In genomic region chr7:3645488-3646025, GRCm38 (mm10) we compare ENCODE assay signal across 7 mouse cellular contexts. TPM values are rescaled to one million over a fixed set of nuclear protein-coding genes. Genes with fewer than 3 reads are reported as not detected.
DNase-seq lines count a peak whose midpoint lies in the region; ATAC-seq and TF ChIP-seq lines count a peak whose summit lies in the region.

No protein-coding gene starts in this region.

- peak overlapping the region; percentile 99 for H3K4me3 ChIP-seq in lung, embryonic 14.5 days (ENCODE audit: low read depth, low read length)
- peak overlapping the region; percentile 87 for H3K4me3 ChIP-seq in embryonic facial prominence, embryonic 14.5 days (ENCODE audit: low read depth, low read length)
- H3K4me3 ChIP-seq in hindbrain, embryonic 12.5 days = peak overlapping the region; percentile 99
- H3K4me3 ChIP-seq in midbrain, embryonic 10.5 days = peak overlapping the region; percentile 100

- no peaks in the 10 kb centered on the region for H3K9me3 ChIP-seq in lung, embryonic 14.5 days (ENCODE audit: low read depth, low read length)
- H3K9me3 ChIP-seq in embryonic facial prominence, embryonic 14.5 days (ENCODE audit: control insufficient read depth, low read length) = no peaks in the 10 kb centered on the region
- H3K9me3 ChIP-seq in hindbrain, embryonic 12.5 days (replicated peaks) = no peaks in the 10 kb centered on the region
- H3K9me3 ChIP-seq in midbrain, embryonic 10.5 days (replicated peaks) = 0 out of 2 replicates have a peak, but pooled peaks cover 3% of the 10 kb centered on the region

- H3K36me3 ChIP-seq in lung, embryonic 14.5 days (ENCODE audit: insufficient read depth) = peaks cover 31% of the 10 kb centered on the region
- H3K36me3 ChIP-seq in embryonic facial prominence, embryonic 14.5 days (ENCODE audit: control insufficient read depth, insufficient read depth, low read length) = peaks cover 23% of the 10 kb centered on the region
- H3K36me3 ChIP-seq in hindbrain, embryonic 12.5 days = peaks cover 30% of the 10 kb centered on the region
- peaks cover 54% of the 10 kb centered on the region for H3K36me3 ChIP-seq in midbrain, embryonic 10.5 days

- H3K4me2 ChIP-seq in lung, embryonic 14.5 days = peak overlapping the region; percentile 83
- peak overlapping the region; percentile 78 for H3K4me2 ChIP-seq in embryonic facial prominence, embryonic 14.5 days (ENCODE audit: low read depth, low read length)
- peak overlapping the region; percentile 95 for H3K4me2 ChIP-seq in hindbrain, embryonic 12.5 days (replicated peaks)

- no peaks in the 10 kb centered on the region for H3K27me3 ChIP-seq in lung, embryonic 14.5 days (ENCODE audit: insufficient read depth, low read length)
- H3K27me3 ChIP-seq in embryonic facial prominence, embryonic 14.5 days (replicated peaks; ENCODE audit: control insufficient read depth, insufficient read depth, low read length) = no peaks in the 10 kb centered on the region
- H3K27me3 ChIP-seq in hindbrain, embryonic 12.5 days = no peaks in the 10 kb centered on the region
- H3K27me3 ChIP-seq in midbrain, embryonic 10.5 days (ENCODE audit: low read depth, poor library complexity, severe bottlenecking) = 0 out of 2 replicates have a peak, but pooled peaks cover 6% of the 10 kb centered on the region

- H3K4me1 ChIP-seq in lung, embryonic 14.5 days (ENCODE audit: insufficient read depth) = peaks cover 15% of the 10 kb centered on the region
- peaks cover 23% of the 10 kb centered on the region for H3K4me1 ChIP-seq in embryonic facial prominence, embryonic 14.5 days (ENCODE audit: control insufficient read depth, insufficient read depth, low read length)
- peaks cover 35% of the 10 kb centered on the region for H3K4me1 ChIP-seq in hindbrain, embryonic 12.5 days
- H3K4me1 ChIP-seq in midbrain, embryonic 10.5 days = peaks cover 40% of the 10 kb centered on the region

- ATAC-seq in lung, embryonic 14.5 days (ENCODE audit: insufficient read depth) = peak; percentile 1; the same call in 1 of the 2 replicates
- ATAC-seq in embryonic facial prominence, embryonic 14.5 days (ENCODE audit: low read depth) = peak; percentile 2; the same call in 1 of the 2 replicates
- ATAC-seq in hindbrain, embryonic 12.5 days (ENCODE audit: low FRiP score) = peak; percentile 2; the same call in 1 of the 2 replicates

- H3K27ac ChIP-seq in lung, embryonic 14.5 days (ENCODE audit: low read depth) = peak overlapping the region; percentile 99
- H3K27ac ChIP-seq in embryonic facial prominence, embryonic 14.5 days (replicated peaks; ENCODE audit: low read depth, low read length) = peak overlapping the region; percentile 99
- H3K27ac ChIP-seq in hindbrain, embryonic 12.5 days = peak overlapping the region; percentile 97
- peak overlapping the region; percentile 97 for H3K27ac ChIP-seq in midbrain, embryonic 10.5 days (replicated peaks)

- TF ChIP-seq CTCF in lung, embryonic 14.5 days (IDR thresholded peaks at IDR 0.05; ENCODE audit: low read depth) = no peak

- DNase-seq in lung, embryonic 14.5 days = no peak
- DNase-seq in lung, postnatal 14 days = no peak
- no peak for DNase-seq in embryonic facial prominence, embryonic 14.5 days (ENCODE audit: low spot score)
- no peak for DNase-seq in midbrain, embryonic 10.5 days (ENCODE audit: low spot score)
- DNase-seq in spleen, postnatal 4 days (ENCODE audit: low spot score in 2 of 2) = no peak
- DNase-seq in cerebellum, postnatal 14 days = no peak

- 0% methylated on average over 34 of the region's 58 CpGs for WGBS in lung, embryonic 14.5 days
- WGBS in embryonic facial prominence, embryonic 14.5 days = 0% methylated on average over 16 of the region's 58 CpGs
- WGBS in hindbrain, embryonic 12.5 days = under 1% methylated on average over 51 of the region's 58 CpGs
- WGBS in midbrain, embryonic 10.5 days = under 1% methylated on average over 56 of the region's 58 CpGs

- peak overlapping the region; percentile 99 for H3K9ac ChIP-seq in lung, embryonic 14.5 days
- peak overlapping the region; percentile 98 for H3K9ac ChIP-seq in embryonic facial prominence, embryonic 14.5 days (ENCODE audit: low read depth, low read length)
- H3K9ac ChIP-seq in hindbrain, embryonic 12.5 days = peak overlapping the region; percentile 99

RNA-seq across cellular contexts. Expression of gene Cnot3, which starts 0.5 kb away (rescaled TPM):
- polyA plus RNA-seq in lung, embryonic 14.5 days (2014; fragmentation: Nextera tagmentation; extraction: Ambion mirVana) = 76.4 and 79.8 TPM in 2 replicates
- polyA plus RNA-seq in embryonic facial prominence, embryonic 14.5 days (2014; fragmentation: Nextera tagmentation; extraction: Ambion mirVana) = 50.7 and 51.0 TPM in 2 replicates
- polyA plus RNA-seq in hindbrain, embryonic 12.5 days (2016; fragmentation: Nextera tagmentation; extraction: Ambion mirVana) = 58.1 and 59.3 TPM in 2 replicates
- polyA plus RNA-seq in midbrain, embryonic 10.5 days (2016; fragmentation: Nextera tagmentation; extraction: Ambion mirVana) = 75.2 and 82.7 TPM in 2 replicates

RNA-seq across cellular contexts. Expression of gene Prpf31, which starts 15.8 kb away (rescaled TPM):
- polyA plus RNA-seq in lung, embryonic 14.5 days (2014; fragmentation: Nextera tagmentation; extraction: Ambion mirVana) = 103 and 112 TPM in 2 replicates
- polyA plus RNA-seq in embryonic facial prominence, embryonic 14.5 days (2014; fragmentation: Nextera tagmentation; extraction: Ambion mirVana) = 74.0 and 88.2 TPM in 2 replicates
- 114 and 115 TPM in 2 replicates for polyA plus RNA-seq in hindbrain, embryonic 12.5 days (2016; fragmentation: Nextera tagmentation; extraction: Ambion mirVana)
- 174 and 180 TPM in 2 replicates for polyA plus RNA-seq in midbrain, embryonic 10.5 days (2016; fragmentation: Nextera tagmentation; extraction: Ambion mirVana)

RNA-seq across cellular contexts. Expression of gene Tfpt, which starts 15.8 kb away (rescaled TPM):
- 25.7 and 27.2 TPM in 2 replicates for polyA plus RNA-seq in lung, embryonic 14.5 days (2014; fragmentation: Nextera tagmentation; extraction: Ambion mirVana)
- polyA plus RNA-seq in embryonic facial prominence, embryonic 14.5 days (2014; fragmentation: Nextera tagmentation; extraction: Ambion mirVana) = 19.1 and 20.5 TPM in 2 replicates
- 38.1 and 45.0 TPM in 2 replicates for polyA plus RNA-seq in hindbrain, embryonic 12.5 days (2016; fragmentation: Nextera tagmentation; extraction: Ambion mirVana)
- polyA plus RNA-seq in midbrain, embryonic 10.5 days (2016; fragmentation: Nextera tagmentation; extraction: Ambion mirVana) = 30.3 and 30.8 TPM in 2 replicates

RNA-seq across cellular contexts. Expression of gene Leng1, which starts 20.1 kb away (rescaled TPM):
- polyA plus RNA-seq in lung, embryonic 14.5 days (2014; fragmentation: Nextera tagmentation; extraction: Ambion mirVana) = 12.0 and 12.5 TPM in 2 replicates
- 13.1 and 13.4 TPM in 2 replicates for polyA plus RNA-seq in embryonic facial prominence, embryonic 14.5 days (2014; fragmentation: Nextera tagmentation; extraction: Ambion mirVana)
- 20.7 and 21.4 TPM in 2 replicates for polyA plus RNA-seq in hindbrain, embryonic 12.5 days (2016; fragmentation: Nextera tagmentation; extraction: Ambion mirVana)
- 18.0 and 19.8 TPM in 2 replicates for polyA plus RNA-seq in midbrain, embryonic 10.5 days (2016; fragmentation: Nextera tagmentation; extraction: Ambion mirVana)

RNA-seq across cellular contexts. Expression of gene Ndufa3, which starts 28.4 kb away (rescaled TPM):
- polyA plus RNA-seq in lung, embryonic 14.5 days (2014; fragmentation: Nextera tagmentation; extraction: Ambion mirVana) = 511 and 530 TPM in 2 replicates
- polyA plus RNA-seq in embryonic facial prominence, embryonic 14.5 days (2014; fragmentation: Nextera tagmentation; extraction: Ambion mirVana) = 497 and 552 TPM in 2 replicates
- polyA plus RNA-seq in hindbrain, embryonic 12.5 days (2016; fragmentation: Nextera tagmentation; extraction: Ambion mirVana) = 267 and 378 TPM in 2 replicates
- 372 and 423 TPM in 2 replicates for polyA plus RNA-seq in midbrain, embryonic 10.5 days (2016; fragmentation: Nextera tagmentation; extraction: Ambion mirVana)
